Mouse (Mus musculus): ENCODE results near the gene Dnah2. TPM values are rescaled to one million over a fixed set of nuclear protein-coding genes. Genes with fewer than 3 reads are reported as not detected.

The Dnah2 gene
- polyA plus RNA-seq, 1 experiment from 2014 or later, result 0.17 TPM

DNA sequence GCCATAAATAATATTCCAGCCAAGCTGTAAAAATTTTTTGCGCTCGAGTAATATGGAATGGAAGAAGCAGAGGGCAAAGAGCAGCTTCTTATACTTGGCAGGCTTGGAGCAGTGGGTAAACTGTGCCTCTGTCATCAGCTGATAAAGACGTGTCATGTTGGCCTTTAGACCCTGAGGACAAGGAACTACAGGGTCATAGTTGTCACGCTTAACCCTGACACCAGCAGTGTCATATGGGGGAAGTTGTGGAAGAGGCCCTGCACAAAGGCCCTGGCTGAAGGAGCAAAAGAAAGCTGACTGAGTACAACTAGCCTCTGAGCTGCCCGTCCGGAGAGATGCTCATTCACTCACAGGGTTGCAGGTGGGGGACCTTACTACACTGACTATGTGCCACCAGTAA is 125.0 kb downstream of the Dnah2 start:
- H3K4me1 ChIP-seq (ENCODE audit: control insufficient read depth, insufficient read depth, low read length), result peaks cover 20% of the 10 kb centered on the region
- no peak overlapping the region for H3K4me2 ChIP-seq (ENCODE audit: low read depth, low read length)
- no peak overlapping the region for H3K9ac ChIP-seq (ENCODE audit: low read length)
- no peak overlapping the region for H3K4me3 ChIP-seq (ENCODE audit: low read length)
- 41% methylated on average over 6 of the region's 6 CpGs for WGBS
- H3K9me3 ChIP-seq (replicated peaks; ENCODE audit: control insufficient read depth, low read length), result no peaks in the 10 kb centered on the region
- H3K27me3 ChIP-seq (ENCODE audit: control insufficient read depth, insufficient read depth, low read length), result peaks cover 20% of the 10 kb centered on the region
- H3K36me3 ChIP-seq (ENCODE audit: control insufficient read depth, insufficient read depth), result no peaks in the 10 kb centered on the region
- ATAC-seq (replicated peaks; ENCODE audit: extremely low read depth, insufficient read depth, low FRiP score), result no peak
- no peak overlapping the region for H3K27ac ChIP-seq (ENCODE audit: low read length)

DNA sequence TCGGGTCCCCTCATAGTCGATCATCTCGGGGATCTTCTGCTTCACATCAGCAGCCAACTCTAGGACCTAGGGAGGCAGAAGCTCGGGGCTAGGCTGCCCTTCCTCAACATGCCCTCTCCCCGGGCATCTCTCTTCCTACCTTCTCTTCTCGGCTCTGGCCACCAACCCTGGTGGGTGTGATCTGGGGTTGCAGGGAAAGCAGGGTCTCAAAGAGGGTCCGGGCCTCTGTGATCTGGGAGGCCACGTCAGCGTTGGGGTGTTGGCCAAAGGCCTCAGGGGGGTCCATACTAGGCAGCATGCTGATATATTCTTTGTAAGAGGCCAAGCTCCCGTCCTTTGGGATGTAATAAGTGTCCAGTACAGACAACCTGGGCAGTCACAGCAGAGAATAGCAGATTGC is 126.1 kb downstream of the Dnah2 start:
- no peak for ATAC-seq (replicated peaks; ENCODE audit: extremely low read depth, insufficient read depth, low FRiP score)
- no peak overlapping the region for H3K4me2 ChIP-seq (ENCODE audit: low read depth, low read length)
- no peaks in the 10 kb centered on the region for H3K9me3 ChIP-seq (replicated peaks; ENCODE audit: control insufficient read depth, low read length)
- peaks cover 26% of the 10 kb centered on the region for H3K4me1 ChIP-seq (ENCODE audit: control insufficient read depth, insufficient read depth, low read length)
- 87% methylated on average over 10 of the region's 10 CpGs for WGBS
- peaks cover 20% of the 10 kb centered on the region for H3K27me3 ChIP-seq (ENCODE audit: control insufficient read depth, insufficient read depth, low read length)
- H3K27ac ChIP-seq (ENCODE audit: low read length), result no peak overlapping the region
- no peak overlapping the region for H3K9ac ChIP-seq (ENCODE audit: low read length)
- no peaks in the 10 kb centered on the region for H3K36me3 ChIP-seq (ENCODE audit: control insufficient read depth, insufficient read depth)
- no peak overlapping the region for H3K4me3 ChIP-seq (ENCODE audit: low read length)

DNA sequence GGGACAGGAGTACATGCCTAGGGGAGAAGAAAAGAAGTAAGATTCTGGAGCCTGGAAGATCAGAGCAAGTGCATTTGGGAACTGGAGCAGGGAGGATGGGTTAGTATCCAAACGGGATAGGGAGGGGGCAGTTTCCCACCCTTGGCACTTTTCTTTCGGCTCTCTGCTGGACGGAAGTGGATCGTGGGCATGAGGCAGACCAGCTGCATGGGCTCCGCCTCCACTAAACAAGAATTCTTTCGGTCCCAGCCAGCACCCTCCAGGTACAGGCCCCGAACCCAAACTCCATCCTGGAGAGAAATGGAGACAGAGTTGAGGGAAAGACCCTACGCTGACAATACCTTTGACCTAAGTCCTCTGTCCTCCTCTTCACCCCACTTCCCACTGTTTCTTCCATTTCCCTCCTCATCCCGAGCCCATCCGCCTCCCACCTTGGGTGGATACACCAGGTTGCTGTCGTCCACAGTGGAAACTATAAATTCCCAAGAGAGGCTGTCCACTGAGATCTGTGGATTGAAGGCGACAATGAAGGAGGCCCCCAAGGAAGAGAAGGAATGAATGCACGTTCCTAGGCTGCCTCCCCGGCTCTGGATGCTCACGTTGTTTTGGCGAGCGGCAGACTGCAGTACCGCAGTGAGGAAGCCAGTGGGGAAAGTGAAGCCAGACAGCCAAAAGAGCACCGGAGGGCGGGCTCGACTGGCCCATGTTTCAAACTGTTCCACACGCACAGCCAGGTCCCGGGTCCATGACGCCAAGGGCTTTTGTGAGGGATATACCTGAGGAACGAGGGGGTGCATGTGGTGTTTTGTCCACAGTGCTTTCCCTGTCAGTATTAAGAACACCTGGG is 127.6 kb downstream of the Dnah2 start:
- Histone ChIP-seq H3K9ac (ENCODE audit: low read length) (peak overlapping the region; percentile 44), H3K27ac (ENCODE audit: low read length) (no peak overlapping the region)
- WGBS, result 21% methylated on average over 25 of the region's 25 CpGs

DNA sequence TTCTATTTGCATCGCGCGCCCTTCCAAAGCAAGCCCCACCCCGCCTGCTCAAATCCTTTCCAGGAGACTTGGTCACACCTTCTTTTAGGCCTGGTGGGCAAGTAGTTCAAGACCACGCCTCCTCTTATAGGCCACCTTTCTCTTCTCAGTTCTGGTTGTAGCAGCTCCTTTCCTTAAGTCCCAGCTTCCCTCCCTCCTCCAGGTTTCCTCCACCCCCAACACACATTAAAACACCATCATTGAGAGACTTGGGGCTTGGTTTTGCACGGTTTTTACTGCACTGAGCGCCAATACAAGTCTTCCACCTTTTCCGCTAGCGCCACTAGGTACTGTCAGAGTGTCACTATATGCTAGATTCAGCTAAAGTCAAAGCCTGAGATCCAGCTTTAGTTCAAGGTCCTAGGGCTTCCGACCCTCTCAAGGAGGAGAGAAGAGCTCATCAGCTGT is 128.3 kb downstream of the Dnah2 start:
- ATAC-seq (replicated peaks; ENCODE audit: extremely low read depth, insufficient read depth, low FRiP score), result no peak
- Histone ChIP-seq H3K36me3 (ENCODE audit: control insufficient read depth, insufficient read depth) (no peaks in the 10 kb centered on the region), H3K4me2 (ENCODE audit: low read depth, low read length) (peak overlapping the region; percentile 99), H3K4me3 (ENCODE audit: low read length) (peak overlapping the region; percentile 79), H3K27me3 (ENCODE audit: control insufficient read depth, insufficient read depth, low read length) (peaks cover 20% of the 10 kb centered on the region), H3K4me1 (ENCODE audit: control insufficient read depth, insufficient read depth, low read length) (peaks cover 37% of the 10 kb centered on the region), H3K9me3 (replicated peaks; ENCODE audit: control insufficient read depth, low read length) (no peaks in the 10 kb centered on the region), H3K27ac (ENCODE audit: low read length) (no peak overlapping the region), H3K9ac (ENCODE audit: low read length) (peak overlapping the region; percentile 73)
- 14% methylated on average over 10 of the region's 10 CpGs for WGBS

More for the DNA sequence above, 127.6 kb downstream of the Dnah2 start:
- Histone ChIP-seq H3K4me3 (ENCODE audit: low read length) (0 out of 2 replicates have a peak overlapping the region, but pooled peaks have one; percentile 79), H3K9me3 (replicated peaks; ENCODE audit: control insufficient read depth, low read length) (no peaks in the 10 kb centered on the region), H3K4me1 (ENCODE audit: control insufficient read depth, insufficient read depth, low read length) (peaks cover 37% of the 10 kb centered on the region), H3K36me3 (ENCODE audit: control insufficient read depth, insufficient read depth) (no peaks in the 10 kb centered on the region), H3K27me3 (ENCODE audit: control insufficient read depth, insufficient read depth, low read length) (peaks cover 20% of the 10 kb centered on the region), H3K4me2 (ENCODE audit: low read depth, low read length) (peak overlapping the region; percentile 99)
- ATAC-seq (replicated peaks; ENCODE audit: extremely low read depth, insufficient read depth, low FRiP score), result no peak

DNA sequence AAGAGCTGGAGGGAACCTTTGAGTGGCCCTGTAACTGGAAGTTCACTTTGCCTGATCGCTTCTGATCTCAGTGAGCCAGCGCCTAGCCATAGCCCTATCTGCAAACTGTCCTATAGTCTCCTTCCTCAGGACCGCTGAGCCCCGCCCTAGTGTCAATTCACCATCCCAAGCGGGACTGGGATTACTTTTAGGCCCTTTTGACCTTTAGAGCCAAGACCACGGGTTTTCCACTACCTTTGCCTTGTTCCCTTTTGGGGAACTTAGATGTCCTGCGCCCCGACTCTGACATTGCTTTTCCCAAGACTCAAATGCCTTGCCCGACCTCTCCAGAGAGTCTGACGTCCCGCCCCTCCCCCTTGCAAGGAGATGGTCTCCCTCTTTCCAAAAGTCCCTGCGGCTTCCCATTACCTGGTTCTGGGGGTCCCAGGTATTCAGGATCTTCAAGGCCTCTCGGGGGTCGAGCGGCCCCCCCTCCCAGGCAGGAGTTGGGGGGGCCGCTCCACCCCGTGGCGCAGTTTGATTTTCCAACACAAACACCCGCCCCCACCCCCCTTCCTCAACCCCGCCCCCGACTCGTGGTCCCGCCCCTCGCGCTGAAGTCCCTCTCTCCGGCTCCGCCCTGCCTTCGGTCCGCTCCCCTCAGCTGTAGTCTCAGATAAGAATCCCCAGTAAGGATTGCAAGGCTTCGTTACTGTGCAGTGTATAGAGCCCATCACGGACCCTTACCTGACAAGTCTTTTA is 128.9 kb downstream of the Dnah2 start:
- peak overlapping the region; percentile 99 for H3K4me2 ChIP-seq (ENCODE audit: low read depth, low read length)
- peak overlapping the region; percentile 79 for H3K4me3 ChIP-seq (ENCODE audit: low read length)
- peak overlapping the region; percentile 99 for H3K27ac ChIP-seq (ENCODE audit: low read length)
- H3K4me1 ChIP-seq (ENCODE audit: control insufficient read depth, insufficient read depth, low read length), result peaks cover 38% of the 10 kb centered on the region
- H3K9me3 ChIP-seq (replicated peaks; ENCODE audit: control insufficient read depth, low read length), result no peaks in the 10 kb centered on the region
- under 1% methylated on average over 31 of the region's 31 CpGs for WGBS
- no peaks in the 10 kb centered on the region for H3K36me3 ChIP-seq (ENCODE audit: control insufficient read depth, insufficient read depth)
- peaks cover 20% of the 10 kb centered on the region for H3K27me3 ChIP-seq (ENCODE audit: control insufficient read depth, insufficient read depth, low read length)
- H3K9ac ChIP-seq (ENCODE audit: low read length), result peak overlapping the region; percentile 73
- ATAC-seq (replicated peaks; ENCODE audit: extremely low read depth, insufficient read depth, low FRiP score), result no peak

DNA sequence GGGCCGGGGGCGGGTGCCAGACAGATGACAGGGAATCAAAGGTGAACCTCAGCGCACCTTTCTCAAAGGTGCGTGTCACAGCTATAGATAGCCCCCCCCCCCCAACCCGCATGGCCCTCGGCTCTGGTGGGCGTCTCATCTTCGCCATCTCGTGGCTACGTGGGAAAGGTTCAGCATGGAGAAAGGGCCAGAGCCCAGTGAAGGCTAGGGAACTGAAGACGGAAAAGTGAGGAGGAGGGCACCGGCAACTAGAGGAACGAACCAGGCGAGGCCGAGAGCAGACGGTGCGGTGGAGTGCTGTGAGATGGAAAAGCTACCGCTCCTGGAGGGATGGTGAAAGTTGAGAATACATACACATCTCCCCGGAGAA is 129.5 kb downstream of the Dnah2 start:
- Histone ChIP-seq H3K9ac (ENCODE audit: low read length) (peak overlapping the region; percentile 73), H3K27ac (ENCODE audit: low read length) (peak overlapping the region; percentile 99), H3K4me2 (ENCODE audit: low read depth, low read length) (peak overlapping the region; percentile 99), H3K36me3 (ENCODE audit: control insufficient read depth, insufficient read depth) (no peaks in the 10 kb centered on the region), H3K27me3 (ENCODE audit: control insufficient read depth, insufficient read depth, low read length) (peaks cover 20% of the 10 kb centered on the region), H3K4me3 (ENCODE audit: low read length) (peak overlapping the region; percentile 79), H3K4me1 (ENCODE audit: control insufficient read depth, insufficient read depth, low read length) (peaks cover 44% of the 10 kb centered on the region), H3K9me3 (replicated peaks; ENCODE audit: control insufficient read depth, low read length) (no peaks in the 10 kb centered on the region)
- no peak for ATAC-seq (replicated peaks; ENCODE audit: extremely low read depth, insufficient read depth, low FRiP score)
- 1% methylated on average over 19 of the region's 19 CpGs for WGBS

DNA sequence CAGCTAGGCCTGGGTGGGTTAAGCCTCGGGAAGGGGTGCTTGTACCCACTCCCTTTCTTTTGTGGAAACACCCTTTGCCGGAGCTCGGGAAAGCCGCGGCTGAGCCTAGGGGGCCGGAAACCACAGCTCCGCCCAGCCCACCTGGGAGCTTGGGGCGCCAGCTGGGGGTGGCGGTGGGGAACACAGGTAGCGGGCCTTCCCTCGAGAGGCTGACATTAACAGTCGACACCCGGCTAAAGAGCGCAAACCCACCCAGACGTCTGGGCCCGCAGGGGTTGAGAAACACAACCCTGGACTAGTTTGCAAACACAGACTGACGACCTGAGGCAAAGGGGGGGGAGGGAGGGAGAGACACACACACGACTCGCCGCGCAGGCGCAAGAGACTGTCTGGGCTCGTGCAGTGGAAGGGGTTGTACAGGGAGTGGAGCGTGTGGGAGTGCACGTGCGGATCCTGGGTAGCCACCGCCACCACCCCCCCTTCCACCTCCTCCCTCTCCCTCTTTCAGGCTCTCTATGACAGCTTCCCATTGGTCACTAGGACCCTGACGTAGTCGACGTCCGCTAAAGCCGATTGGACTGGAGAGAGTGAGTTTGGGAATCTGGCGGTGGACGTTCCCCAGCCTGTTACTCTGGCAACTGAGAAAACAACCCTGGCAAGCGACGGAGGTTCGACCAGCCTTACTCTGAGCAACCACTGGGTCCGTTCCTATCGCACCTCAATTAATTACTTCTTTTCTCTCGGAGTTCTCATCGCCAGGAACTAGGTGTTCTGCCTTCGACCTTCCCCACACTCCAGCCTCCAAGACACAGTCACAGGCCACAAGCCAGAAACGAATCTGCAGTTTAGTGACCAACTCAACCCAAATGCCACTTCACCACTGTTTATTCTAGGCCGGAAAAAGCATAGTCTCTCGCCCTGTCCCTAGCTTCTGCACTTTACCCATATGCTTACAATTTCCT is 130.1 kb downstream of the Dnah2 start:
- H3K4me3 ChIP-seq (ENCODE audit: low read length), result peak overlapping the region; percentile 79
- peaks cover 51% of the 10 kb centered on the region for H3K4me1 ChIP-seq (ENCODE audit: control insufficient read depth, insufficient read depth, low read length)
- H3K36me3 ChIP-seq (ENCODE audit: control insufficient read depth, insufficient read depth), result no peaks in the 10 kb centered on the region
- H3K27me3 ChIP-seq (ENCODE audit: control insufficient read depth, insufficient read depth, low read length), result peaks cover 20% of the 10 kb centered on the region
- peak overlapping the region; percentile 99 for H3K4me2 ChIP-seq (ENCODE audit: low read depth, low read length)
- peak; percentile 82 for ATAC-seq (replicated peaks; ENCODE audit: extremely low read depth, insufficient read depth, low FRiP score)
- H3K9me3 ChIP-seq (replicated peaks; ENCODE audit: control insufficient read depth, low read length), result no peaks in the 10 kb centered on the region
- H3K27ac ChIP-seq (ENCODE audit: low read length), result peak overlapping the region; percentile 99
- WGBS, result under 1% methylated on average over 45 of the region's 45 CpGs
- peak overlapping the region; percentile 81 for H3K9ac ChIP-seq (ENCODE audit: low read length)

DNA sequence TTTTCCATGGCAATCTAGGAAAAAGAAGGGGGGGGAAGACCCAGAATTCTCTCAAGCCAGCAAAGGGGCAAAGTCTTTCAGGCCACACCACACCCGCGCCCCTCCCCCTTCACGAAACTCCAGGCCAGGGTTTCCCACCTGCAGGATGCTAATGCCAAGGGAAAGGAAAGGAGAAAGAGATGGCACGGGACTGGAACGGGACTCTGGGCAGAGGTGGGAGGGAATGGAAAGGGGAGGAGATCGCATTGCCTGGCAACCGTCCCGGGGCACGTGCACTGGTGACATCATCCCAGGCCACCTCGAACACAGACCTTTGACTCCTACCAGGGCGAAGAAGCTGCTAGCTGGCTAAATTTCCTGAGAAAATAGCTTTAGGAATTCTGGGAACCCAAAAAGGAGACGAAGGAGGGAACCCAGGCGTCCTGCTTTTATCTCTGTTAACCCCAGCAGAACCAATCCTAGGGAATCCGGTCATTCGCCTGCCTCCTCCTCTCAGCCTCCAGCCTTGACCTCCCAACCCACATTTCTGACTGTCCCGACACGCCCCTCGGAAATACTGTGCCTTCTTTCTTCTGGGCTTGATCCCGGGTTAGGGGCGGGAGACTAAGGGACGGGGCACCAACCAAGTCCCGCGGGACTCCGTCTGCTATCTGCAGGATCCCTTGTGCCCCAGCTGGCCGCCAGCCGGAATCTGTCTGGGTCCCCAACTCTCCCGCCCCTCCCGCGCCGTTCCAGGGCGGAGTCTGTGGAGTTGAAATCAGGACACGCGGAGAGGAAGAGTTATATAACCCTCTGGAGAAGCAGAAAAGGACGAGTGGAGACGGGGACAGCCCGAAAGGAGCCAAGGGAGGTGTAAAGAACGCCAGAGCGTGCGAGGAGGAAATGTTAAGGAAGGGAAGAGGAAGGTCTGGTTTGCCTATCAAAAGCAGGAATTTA is 131.2 kb downstream of the Dnah2 start:
- H3K4me2 ChIP-seq (ENCODE audit: low read depth, low read length), result peak overlapping the region; percentile 99
- no peaks in the 10 kb centered on the region for H3K9me3 ChIP-seq (replicated peaks; ENCODE audit: control insufficient read depth, low read length)
- WGBS, result under 1% methylated on average over 39 of the region's 39 CpGs
- peaks cover 19% of the 10 kb centered on the region for H3K27me3 ChIP-seq (ENCODE audit: control insufficient read depth, insufficient read depth, low read length)
- H3K4me1 ChIP-seq (ENCODE audit: control insufficient read depth, insufficient read depth, low read length), result peaks cover 61% of the 10 kb centered on the region
- peaks cover 2% of the 10 kb centered on the region; the same call in 1 of the 2 replicates for H3K36me3 ChIP-seq (ENCODE audit: control insufficient read depth, insufficient read depth)
- ATAC-seq (replicated peaks; ENCODE audit: extremely low read depth, insufficient read depth, low FRiP score), result peak; percentile 43
- H3K27ac ChIP-seq (ENCODE audit: low read length), result peak overlapping the region; percentile 99
- H3K4me3 ChIP-seq (ENCODE audit: low read length), result peak overlapping the region; percentile 79
- peak overlapping the region; percentile 81 for H3K9ac ChIP-seq (ENCODE audit: low read length)
